Mouse (Mus musculus) gastrocnemius, postnatal 10 days (tissue): ENCODE results near the gene Jazf1. TPM values are rescaled to one million over a fixed set of nuclear protein-coding genes. Genes with fewer than 3 reads are reported as not detected.

Source experiments
- DNase-seq: peaks from one replicate; pipeline ENCODE4 v3.0.0; 2021; ENCODE audit warnings: mixed read lengths
- total RNA-seq, 2 experiments: library from RNA; stranded (reverse); gene quantifications; 2 replicates each; pipeline ENCODE4 v1.2.3; 2021

The Jazf1 gene
- total RNA-seq, 2 experiments from 2014 or later: 3.8 to 4.0 TPM

GRCm38 (mm10) chr6:52956131-52956530, 112.3 kb downstream of the Jazf1 start:
- no peak for DNase-seq

DNA sequence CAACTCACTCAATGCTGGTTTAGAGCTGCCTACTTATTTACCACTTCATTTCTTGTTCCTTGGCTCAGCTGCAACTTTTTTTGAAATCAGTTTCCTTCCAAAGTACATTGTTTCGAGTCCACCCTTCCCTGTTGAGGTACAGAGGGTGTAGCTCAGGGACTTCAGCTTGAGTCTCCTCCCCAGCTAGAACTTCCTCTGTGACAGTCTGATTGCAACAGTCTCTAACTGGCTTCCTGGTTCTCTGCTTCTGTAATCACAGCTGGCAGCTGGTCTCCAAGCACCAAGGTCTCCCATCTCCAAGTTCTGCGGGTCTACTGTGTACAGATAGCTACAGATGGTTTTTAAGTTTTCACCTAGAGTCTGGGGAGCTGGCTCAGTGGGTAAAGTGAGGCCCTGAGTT, 113.1 kb downstream of the Jazf1 start:
- DNase-seq: no peak

DNA sequence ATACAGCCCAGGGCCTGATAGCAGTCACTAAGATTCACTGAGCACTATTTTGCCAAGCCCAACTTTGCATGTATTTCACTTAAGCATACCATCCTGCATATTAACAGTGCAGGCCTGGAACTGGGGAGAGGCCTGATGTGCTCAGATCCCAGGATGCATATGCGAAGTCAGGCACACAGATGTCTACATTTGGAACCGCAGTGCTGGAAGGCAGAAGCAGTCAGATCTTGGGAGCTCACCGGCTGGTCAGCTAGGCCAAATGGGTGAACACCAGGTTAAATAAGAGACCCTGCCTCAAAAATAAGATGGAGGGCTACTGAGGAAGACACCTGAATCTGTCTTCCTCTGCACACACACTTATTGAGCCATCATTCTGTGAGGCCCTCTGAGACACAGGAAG, 113.6 kb downstream of the Jazf1 start:
- no peak for DNase-seq

- DNase-seq: peak; percentile 32
Observed at GRCm38 (mm10) chr6:52954441-52954840, 114.0 kb downstream of the Jazf1 start.

- DNase-seq: no peak
Observed at GRCm38 (mm10) chr6:52952526-52952900, 115.9 kb downstream of the Jazf1 start.

GRCm38 (mm10) chr6:52951871-52952525, 116.4 kb downstream of the Jazf1 start:
- DNase-seq: no peak

DNA sequence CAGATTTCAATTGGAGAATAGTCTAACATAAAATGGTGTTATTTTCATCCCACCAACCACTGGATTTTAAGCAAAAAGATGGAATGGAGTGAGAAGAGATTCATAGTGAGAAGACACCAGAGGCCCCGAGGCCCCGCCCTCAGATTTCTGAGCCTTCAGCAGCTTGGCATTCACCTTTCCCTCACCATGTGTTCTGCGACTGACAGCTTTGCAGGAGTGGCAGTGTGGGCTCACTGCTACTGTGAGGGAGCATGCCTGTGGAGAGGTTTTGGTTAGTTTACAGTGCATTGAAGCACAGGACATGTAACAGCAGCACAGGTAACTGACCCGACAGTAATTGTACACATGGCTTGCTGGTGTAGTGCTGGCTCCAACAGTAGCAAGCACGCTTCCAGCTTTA, 118.1 kb downstream of the Jazf1 start:
- no peak for DNase-seq

- no peak for DNase-seq
Observed at GRCm38 (mm10) chr6:52942534-52942933, 125.9 kb downstream of the Jazf1 start.

GRCm38 (mm10) chr6:52942101-52942500, 126.3 kb downstream of the Jazf1 start:
- DNase-seq: no peak

DNA sequence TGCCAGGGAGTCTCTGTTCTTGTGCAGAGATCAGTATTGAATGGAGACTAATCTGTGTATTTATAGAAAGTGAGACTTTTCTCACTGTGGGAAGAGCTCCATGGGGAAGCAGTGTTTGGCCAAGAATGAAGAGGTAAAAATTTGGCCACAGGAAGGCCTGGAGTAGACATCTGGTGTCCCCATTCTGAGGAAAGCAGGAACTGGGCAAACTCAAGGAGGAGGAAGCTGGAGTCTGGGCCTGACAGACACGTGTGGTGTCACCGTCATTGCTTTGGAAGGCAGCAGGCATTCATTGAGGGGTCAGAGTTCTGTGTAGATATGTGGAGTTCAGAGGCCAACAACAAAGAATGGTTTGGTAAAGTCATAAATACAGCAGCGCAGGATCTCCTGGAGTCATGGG, 130.5 kb downstream of the Jazf1 start:
- no peak for DNase-seq

DNA sequence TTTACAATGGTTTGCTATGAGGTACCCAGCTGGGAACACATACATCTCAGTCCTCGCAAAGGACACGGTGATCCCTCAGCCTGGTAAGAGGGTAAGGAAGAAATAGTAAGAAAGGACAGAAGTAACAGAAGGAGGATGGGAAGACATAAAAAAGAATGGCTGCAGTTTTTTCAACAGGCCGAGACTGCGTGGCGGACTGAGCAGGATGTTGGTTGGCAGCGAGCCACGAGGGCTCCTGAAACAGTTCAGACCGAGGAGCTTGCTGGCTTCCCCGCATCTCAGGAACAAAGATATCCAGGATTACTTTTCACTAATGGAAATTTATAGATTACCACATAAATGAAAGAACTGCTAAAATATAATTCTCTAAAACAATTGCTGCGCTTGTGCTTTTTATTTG, 131.4 kb downstream of the Jazf1 start:
- DNase-seq: peak; percentile 77

GRCm38 (mm10) chr6:52934021-52934420, 134.4 kb downstream of the Jazf1 start:
- DNase-seq: no peak

GRCm38 (mm10) chr6:52932603-52933178, 135.7 kb downstream of the Jazf1 start:
- no peak for DNase-seq

DNA sequence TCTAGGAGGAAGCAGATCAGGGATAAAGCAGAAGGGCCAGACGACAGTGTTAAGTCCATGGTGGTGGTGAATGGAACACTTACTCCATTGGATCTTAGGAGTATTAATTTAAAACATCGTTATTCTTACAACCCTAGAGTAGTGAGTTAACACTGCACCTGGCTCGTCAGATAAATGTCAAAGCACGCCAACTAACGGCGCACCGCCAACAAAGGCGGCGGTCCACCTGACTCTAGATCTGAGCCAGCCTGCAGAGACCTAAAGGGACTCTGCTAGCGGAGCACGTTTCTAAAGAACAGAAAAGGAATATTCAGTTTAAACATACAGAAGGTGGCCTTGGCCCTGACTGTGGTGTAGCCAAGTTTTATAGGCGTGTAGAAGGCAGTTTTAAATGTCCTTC, 139.1 kb downstream of the Jazf1 start:
- no peak for DNase-seq

GRCm38 (mm10) chr6:52926947-52927346, 141.5 kb downstream of the Jazf1 start:
- DNase-seq: no peak

GRCm38 (mm10) chr6:52925458-52926042, 142.9 kb downstream of the Jazf1 start:
- no peak for DNase-seq

DNA sequence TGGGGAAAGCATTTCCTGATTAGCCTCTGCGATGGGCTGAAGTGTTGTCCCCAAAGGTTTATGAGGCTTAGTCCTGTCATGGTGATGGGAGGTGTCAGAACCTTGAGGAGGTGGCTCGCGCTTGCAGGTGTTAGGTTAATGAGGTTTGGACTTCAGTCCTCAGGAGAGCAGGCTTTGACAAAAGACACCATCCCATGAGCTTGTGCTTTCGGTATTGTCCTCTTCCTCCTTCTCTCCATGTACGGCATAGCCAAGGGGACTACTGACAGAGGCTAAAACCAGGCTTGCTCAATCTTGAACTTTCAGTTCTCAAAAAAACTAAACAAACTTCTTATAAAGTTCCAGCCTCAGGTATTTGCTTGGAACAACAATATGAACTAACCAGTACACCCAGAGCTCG, 147.2 kb downstream of the Jazf1 start:
- DNase-seq: no peak

DNA sequence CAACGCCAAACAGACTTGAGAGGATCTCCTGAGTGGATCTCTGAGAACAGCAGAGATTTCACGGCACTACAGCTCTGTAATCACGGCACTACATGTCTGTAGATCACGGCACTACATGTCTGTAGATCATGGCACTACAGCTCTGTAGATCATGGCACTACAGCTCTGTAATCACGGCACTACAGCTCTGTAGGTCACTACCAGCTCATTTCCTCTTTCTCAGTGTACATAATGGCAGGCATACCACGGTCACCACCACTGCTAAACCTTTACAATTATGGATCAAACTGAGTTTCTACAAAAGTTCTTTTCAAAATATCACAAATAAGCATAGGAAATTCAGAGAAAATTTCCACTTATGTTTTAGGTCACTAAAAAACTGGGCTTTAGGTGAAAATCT, 147.7 kb downstream of the Jazf1 start:
- DNase-seq: no peak

GRCm38 (mm10) chr6:52919442-52919841, 149.0 kb downstream of the Jazf1 start:
- DNase-seq: no peak

DNA sequence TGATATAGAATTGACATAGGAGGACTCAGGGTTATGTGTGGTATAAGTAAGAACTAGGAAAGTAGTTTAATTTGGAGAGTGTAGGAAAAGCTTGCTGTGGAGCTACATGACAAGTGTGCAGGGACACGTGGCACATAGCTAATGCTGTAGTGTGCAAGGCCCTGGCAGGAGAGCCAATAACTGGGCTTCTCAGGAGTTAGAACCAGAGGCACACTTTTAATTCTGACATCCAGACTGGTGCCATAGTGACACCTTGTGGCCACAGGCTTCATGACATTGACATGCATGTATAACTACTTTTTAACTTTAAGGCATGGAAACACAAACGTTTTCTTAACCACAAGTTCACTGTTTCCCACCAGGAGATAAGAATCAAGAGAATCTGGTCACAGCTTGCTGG, 149.5 kb downstream of the Jazf1 start:
- peak; percentile 79 for DNase-seq

DNA sequence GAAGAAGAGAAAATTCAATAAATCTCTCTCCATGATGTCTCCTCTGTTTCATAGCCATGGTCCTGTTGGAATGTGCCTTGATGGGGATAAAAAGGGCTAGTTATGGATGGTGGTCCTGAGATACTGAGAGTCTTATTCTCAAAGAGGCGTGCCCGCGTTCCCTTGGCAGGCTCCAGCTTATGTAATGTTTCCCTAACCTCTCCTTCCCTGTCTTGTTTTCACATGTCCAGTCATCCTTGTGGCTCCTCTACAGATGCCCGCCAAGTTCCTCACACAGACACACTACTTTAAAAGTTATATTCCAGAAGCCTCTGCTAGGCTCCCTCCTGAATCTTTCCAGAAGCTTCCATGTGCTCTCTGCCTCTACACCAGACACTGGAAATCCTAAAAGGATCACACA, 151.0 kb downstream of the Jazf1 start:
- DNase-seq: no peak

DNA sequence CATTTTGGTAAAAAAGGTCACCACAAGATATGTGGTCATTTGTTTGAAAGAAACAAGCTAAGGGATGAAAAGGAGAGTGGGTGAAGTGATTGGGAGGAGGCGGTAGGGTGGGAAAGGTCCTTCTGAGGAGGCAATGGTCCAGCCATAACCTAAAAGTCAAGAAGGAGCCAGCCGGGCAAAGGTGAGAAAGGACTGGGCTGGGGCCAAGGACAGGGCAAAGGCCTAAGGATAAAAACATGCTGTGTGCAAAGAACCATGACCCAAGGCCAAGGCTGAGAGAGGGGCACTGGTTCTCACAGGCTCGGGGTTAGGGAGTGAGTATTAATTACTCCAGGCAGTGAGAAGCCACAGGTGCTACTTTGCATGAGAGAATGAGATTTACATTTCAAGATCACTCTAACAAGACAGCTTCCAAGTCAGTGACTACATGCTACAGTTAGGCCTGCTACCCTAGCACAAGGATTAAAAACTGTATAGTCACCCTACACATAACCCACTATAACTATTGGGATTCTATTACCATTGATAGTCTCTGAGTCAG, 151.5 kb downstream of the Jazf1 start:
- DNase-seq: no peak

GRCm38 (mm10) chr6:52914921-52915320, 153.5 kb downstream of the Jazf1 start:
- no peak for DNase-seq
